Comparison of ENCODE assay signal across 8 mouse cellular contexts in the genomic region with DNA sequence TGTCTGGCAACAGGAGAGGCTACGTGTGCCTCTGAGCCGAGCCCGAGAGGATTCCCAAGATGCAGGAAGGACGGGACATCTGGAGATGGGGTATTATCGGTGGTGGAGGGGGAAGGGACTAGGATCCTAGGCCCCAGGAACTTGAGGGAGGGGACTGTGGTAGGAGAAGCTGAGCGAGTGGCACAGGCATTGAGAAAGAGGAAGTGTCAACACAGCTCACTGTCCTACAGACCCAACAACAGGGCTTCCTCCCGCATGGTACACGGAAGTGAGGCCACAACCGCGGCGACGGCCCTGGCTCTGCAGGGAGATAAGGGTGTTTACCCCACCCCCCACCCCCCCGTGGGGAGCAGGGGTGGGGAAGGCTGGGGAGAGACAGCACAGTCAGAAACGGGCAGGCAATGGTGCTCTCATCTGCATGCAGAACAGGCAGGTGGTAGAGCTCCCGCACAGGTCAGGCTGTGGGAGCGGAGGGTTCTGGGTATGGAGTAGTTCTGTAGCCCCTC. TPM values are rescaled to one million over a fixed set of nuclear protein-coding genes. Genes with fewer than 3 reads are reported as not detected.
DNase-seq lines count a peak whose midpoint lies in the region; ATAC-seq lines count a peak whose summit lies in the region.

No protein-coding gene starts in this region.

- H3K27ac ChIP-seq in hindbrain, embryonic 11.5 days (ENCODE audit: low read depth, low read length), result no peak overlapping the region
- H3K27ac ChIP-seq in midbrain, embryonic 15.5 days, result no peak overlapping the region

- no peak overlapping the region for H3K9ac ChIP-seq in hindbrain, embryonic 11.5 days (ENCODE audit: low read depth, low read length)
- no peak overlapping the region for H3K9ac ChIP-seq in midbrain, embryonic 15.5 days

- 21% methylated on average over 16 of the region's 16 CpGs for WGBS in hindbrain, embryonic 11.5 days
- WGBS in midbrain, embryonic 15.5 days, result 29% methylated on average over 16 of the region's 16 CpGs

- no peaks in the 10 kb centered on the region for H3K27me3 ChIP-seq in hindbrain, embryonic 11.5 days (ENCODE audit: control insufficient read depth, insufficient read depth, low read length)
- no peaks in the 10 kb centered on the region for H3K27me3 ChIP-seq in midbrain, embryonic 15.5 days (replicated peaks)

- no peaks in the 10 kb centered on the region for H3K36me3 ChIP-seq in hindbrain, embryonic 11.5 days (ENCODE audit: control insufficient read depth, insufficient read depth, low read length)
- H3K36me3 ChIP-seq in midbrain, embryonic 15.5 days (replicated peaks), result no peaks in the 10 kb centered on the region

- H3K4me3 ChIP-seq in hindbrain, embryonic 11.5 days (ENCODE audit: low read depth, low read length), result no peak overlapping the region
- H3K4me3 ChIP-seq in midbrain, embryonic 15.5 days, result 0 out of 2 replicates have a peak overlapping the region, but pooled peaks have one; percentile 4

- H3K4me1 ChIP-seq in hindbrain, embryonic 11.5 days (replicated peaks; ENCODE audit: control insufficient read depth, insufficient read depth, low read length), result peaks cover 2% of the 10 kb centered on the region; the same call in 1 of the 2 replicates
- H3K4me1 ChIP-seq in midbrain, embryonic 15.5 days, result peaks cover 5% of the 10 kb centered on the region; the same call in 1 of the 2 replicates

- peak; percentile 37 to 45 for DNase-seq in urinary bladder, postnatal 36 days (ENCODE audit: low spot score in 2 of 2)
- no peak for DNase-seq in urinary bladder, postnatal 25 days (ENCODE audit: low spot score)
- DNase-seq in hindbrain, embryonic 11.5 days (ENCODE audit: low spot score), result peak; percentile 24
- DNase-seq in liver, result peak; percentile 91
- peak; percentile 95 for DNase-seq in thymus, postnatal 0 days (ENCODE audit: low spot score)
- no peak for DNase-seq in right cerebral cortex, postnatal 4 days

- H3K9me3 ChIP-seq in hindbrain, embryonic 11.5 days (ENCODE audit: control insufficient read depth, low read length), result no peaks in the 10 kb centered on the region
- no peaks in the 10 kb centered on the region for H3K9me3 ChIP-seq in midbrain, embryonic 15.5 days

- H3K4me2 ChIP-seq in hindbrain, embryonic 11.5 days (replicated peaks; ENCODE audit: low read depth, low read length), result 0 out of 2 replicates have a peak overlapping the region, but pooled peaks have one; percentile 15
- H3K4me2 ChIP-seq in midbrain, embryonic 15.5 days, result peak overlapping the region; percentile 43

- ATAC-seq in erythroid progenitor cell, adult 5-6 weeks (replicated peaks; ENCODE audit: low FRiP score, poor library complexity, severe bottlenecking), result peak; percentile 53
- peak; percentile 53; the same call in 1 of the 2 replicates for ATAC-seq in hindbrain, embryonic 11.5 days (ENCODE audit: low FRiP score)
- peak; percentile 42; the same call in 1 of the 2 replicates for ATAC-seq in midbrain, embryonic 15.5 days (replicated peaks)

RNA-seq across cellular contexts. Expression of gene Alox5ap, which starts 18.5 kb away (rescaled TPM):
- total RNA-seq in erythroid progenitor cell, adult 5-6 weeks (2015; ENCODE audit: low replicate concordance), result 132 and 171 TPM in 2 replicates
- total RNA-seq in erythroid progenitor cell, adult 5-6 weeks (2017; ENCODE audit: low replicate concordance), result 55.7 and 78.7 TPM in 2 replicates
- polyA plus RNA-seq in hindbrain, embryonic 11.5 days (2014; fragmentation: Nextera tagmentation; extraction: Ambion mirVana), result 5.6 and 6.9 TPM in 2 replicates
- 10.0 and 11.1 TPM in 2 replicates for polyA plus RNA-seq in midbrain, embryonic 15.5 days (2015; fragmentation: Nextera tagmentation; extraction: Ambion mirVana)
- 29.7 and 29.8 TPM in 2 replicates for polyA plus RNA-seq in thymus, postnatal 0 days (2015; fragmentation: Nextera tagmentation; extraction: Ambion mirVana)

Comparison
In these comparisons a context has a peak if more than half of its experiments do, and no peak if none do; other contexts are left out.
1. DNase-seq: peak in urinary bladder, postnatal 36 days (2 of 2), hindbrain, embryonic 11.5 days (single experiment), liver (single experiment) and thymus, postnatal 0 days (single experiment); none in urinary bladder, postnatal 25 days (single experiment) and right cerebral cortex, postnatal 4 days (single experiment).
2. Peak in every context shown above with its lines, with median percentiles within 50 percentile points of each other: ATAC-seq.